Mouse (Mus musculus) CD8-positive naive resting alpha-beta T cell, adult 2 months (primary cell): Measurements from ENCODE around the gene Ush2a.

Experiments
- DNase-seq, 2 experiments: peaks; one replicate each; pipeline ENCODE4 v3.0.0; 2022; ENCODE audit warnings: low read depth in 2 of 2, low spot score in 2 of 2

The Ush2a gene

DNA sequence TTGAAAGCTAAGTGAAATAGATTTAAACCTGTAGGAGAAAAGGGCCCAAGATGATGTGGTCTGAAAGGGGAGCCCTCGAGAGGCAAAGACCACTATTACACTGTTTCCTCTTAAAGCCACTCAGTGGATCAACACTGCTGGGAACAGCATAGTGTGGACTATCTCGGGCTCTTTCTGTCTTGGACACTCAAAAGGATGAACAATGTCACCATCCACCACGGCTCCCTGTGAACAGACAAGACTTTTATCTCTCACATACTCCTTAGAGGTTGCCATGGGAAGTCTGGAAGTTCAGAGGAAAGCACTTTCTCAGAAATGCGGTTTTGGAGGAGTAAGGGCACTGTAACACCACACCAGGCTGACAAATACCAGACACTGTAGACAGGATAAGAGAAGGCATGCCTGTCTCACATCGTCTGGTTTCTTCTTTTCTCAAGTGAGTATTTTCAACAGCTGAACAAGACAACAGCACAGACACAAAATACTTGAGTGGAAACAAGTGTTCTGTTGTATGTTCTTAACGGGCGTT is 124.0 kb downstream of the Ush2a start:
- DNase-seq: no peak

DNA sequence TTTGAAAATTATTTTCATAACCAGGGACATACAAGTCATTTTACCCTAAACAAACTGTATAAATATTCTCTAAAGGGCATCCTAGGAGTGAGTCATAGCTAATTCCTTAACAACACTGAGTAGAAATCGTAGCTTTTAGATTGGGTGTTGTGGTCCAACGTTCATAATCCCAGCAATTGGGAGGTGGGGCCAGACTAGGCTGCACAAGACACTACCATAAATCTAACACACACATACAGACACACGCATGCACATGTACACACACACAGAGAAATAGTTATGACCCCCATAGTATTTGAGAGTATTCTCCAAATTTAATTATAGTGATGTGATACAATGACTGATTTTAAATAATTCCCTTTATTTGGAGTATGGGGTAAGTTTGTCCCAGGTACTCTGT is 125.5 kb downstream of the Ush2a start:
- no peak for DNase-seq

DNA sequence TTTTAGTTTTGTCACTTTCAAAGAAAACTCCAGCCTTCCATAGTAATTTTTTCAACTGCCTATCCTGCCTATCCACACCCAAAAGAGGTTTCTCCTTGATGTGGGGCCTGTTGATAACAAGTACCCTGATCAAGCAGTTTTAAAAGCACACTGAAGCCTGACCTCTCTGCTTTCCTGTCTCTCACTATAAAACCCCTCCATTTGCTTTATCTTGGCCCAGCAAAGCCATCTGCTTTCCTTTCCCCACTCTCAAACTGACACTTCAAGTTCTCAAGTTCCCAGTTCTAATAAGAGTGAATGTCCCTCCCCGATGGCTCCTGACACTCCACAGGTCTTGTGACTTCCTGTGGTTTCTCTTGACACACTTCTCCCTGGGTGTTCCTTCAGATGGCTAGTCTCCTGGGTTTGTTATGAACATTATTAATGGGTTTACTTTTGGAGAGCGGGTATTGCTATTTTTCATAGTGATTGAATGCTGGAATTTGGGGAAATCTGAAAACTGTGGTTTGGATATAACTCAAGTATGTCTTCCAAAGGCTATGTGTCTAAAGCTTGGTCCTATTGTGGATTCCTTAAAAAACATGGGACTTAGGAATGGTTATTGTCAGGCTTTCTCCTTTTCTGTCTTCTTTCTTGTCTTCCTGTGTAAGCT is 126.1 kb downstream of the Ush2a start:
- DNase-seq: no peak

DNA sequence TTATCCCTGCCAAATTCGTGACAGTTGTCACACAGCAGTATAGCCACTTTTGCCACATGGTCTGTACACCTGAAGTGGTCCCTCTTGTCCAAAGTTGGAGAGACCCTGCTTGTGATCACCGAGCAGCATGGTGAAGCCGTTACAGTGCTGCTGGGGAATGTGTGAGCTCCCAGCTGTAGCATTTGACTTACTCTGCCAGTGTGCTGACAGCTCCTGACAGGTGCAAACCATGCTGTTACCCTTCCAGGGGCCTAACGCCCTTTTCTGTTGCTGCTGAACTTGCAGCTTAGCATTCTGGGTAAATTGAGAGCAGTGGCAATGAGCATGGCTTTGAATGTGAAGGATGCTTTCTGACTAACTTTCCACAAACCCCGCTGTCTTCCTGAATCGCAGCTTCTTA is 128.3 kb downstream of the Ush2a start:
- no peak for DNase-seq

DNA sequence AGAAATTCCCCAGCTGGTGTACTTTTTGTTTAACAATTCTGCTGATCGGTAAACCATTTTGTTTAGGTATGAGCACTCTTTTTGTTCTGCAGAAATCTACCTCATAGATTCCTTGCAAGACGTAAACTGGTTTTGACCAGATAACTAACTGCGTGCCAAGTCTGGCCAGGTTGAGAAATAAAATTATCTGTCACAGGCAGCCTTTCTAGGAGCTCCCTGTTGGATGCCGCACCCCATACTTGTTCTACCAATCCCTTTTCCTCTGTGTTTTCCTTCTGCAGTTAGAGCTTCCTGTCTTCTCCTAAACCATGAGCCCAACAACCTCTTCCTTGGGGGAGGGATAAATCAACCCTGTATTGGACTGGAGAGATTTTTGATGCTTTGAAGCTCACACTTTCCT is 145.4 kb downstream of the Ush2a start:
- no peak for DNase-seq

DNA sequence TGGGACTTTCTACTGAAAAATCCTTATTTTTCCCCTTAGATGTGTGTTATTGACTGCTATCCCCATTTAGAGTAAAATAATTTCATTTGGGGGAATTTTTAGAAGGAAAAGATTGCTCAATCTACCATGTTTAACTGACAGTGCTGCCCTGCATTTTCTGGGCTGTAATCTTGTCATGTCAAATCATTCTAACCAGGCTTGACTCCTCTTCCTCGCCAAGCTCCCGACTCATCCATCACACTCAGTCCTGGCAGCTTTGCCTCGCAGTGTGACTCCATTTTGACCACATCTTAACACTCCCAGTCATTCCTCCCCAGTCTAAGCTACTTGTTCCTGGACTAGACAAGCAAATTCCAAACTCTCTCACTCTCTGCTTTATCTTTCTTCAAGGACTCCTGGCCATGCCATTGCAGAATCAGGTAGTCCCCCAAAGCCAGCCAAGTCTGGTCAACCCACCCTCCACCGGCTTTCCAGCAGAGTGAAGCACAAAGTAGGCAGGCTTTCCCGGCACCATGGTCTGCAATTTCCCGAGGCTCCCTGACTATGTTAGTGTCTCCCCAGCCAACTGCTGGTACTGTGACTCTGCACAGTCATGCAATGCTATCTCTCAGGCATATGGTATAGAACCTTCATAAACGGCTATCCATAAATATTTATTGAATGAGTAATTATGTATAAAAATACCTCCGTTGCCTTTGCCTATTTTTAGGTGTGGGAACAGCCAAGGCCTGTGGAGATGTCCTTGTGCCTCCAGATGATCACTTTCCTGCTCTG is 146.0 kb downstream of the Ush2a start:
- no peak for DNase-seq

DNA sequence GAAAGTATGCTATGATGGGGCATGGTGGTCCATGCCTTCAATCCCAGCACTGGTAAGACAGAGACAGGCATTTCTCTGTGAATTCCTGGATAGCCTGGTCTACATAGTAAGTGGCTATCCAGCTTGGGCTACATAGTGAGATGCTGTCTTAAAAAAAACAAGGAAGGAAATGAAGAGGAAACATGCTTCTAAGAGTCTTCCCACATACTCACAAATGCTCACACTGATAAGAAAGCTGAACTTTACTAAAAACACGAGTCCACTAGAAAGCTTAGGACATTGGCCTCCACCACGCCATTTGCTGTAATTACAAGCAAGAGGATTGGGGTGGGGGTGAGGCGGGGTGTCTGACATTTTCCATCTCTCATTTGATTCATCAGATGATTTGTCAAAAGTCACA is 148.7 kb downstream of the Ush2a start:
- no peak for DNase-seq

DNA sequence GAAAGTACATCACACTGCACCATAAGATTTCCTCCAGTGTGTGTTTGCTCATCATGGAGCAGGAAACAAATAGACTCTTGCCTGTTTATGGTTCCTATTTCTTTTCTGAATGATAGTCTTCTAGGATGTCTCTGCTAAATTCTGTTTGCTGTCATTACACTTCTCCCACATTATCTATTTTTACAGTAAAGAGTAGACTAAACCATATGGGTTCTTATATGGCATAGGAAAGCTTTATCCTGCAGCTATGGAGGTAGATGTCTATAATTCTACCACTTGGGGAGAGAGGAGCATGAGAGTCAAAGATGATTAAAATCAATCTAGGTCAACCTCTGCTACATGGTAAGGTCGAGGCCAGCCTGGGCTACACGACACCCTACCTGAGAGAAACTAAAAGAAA is 158.7 kb downstream of the Ush2a start:
- no peak for DNase-seq

DNA sequence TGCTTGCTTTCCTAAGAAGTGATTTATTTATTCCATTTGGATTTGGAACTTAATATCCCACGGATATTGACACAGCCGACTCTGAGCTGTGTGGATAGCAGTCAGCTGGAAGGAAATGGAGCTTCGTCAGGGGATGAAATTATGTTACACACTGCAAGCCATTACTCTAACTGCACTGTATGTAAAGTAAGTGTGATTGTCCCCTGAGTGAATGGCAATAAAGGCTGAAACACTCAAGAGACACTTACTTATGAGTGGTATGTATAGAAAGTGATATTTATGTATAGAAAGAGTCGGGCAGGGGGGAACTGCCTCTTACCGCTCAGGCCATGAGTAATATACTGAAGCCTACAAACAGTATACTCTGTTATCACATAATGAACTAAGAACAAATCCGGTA is 166.3 kb downstream of the Ush2a start:
- DNase-seq: no peak

DNA sequence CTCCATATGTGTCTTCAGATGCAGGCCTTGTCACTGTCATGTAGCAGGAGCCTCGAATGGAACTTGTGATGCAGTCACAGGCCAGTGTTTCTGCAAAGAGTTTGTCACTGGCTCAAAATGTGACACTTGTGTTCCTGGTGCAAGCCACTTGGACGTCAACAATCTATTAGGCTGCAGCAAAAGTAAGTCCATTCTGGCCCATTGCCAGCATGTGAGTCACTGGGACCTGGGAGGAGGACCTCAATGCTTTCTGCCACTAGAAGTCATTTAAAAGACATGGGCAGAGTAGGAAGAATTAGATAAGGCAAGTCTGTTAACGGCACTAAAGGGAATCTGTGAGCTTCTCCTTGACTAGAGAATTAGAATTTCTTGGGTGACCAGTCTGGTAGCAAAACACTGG is 168.9 kb downstream of the Ush2a start:
- DNase-seq: no peak

DNA sequence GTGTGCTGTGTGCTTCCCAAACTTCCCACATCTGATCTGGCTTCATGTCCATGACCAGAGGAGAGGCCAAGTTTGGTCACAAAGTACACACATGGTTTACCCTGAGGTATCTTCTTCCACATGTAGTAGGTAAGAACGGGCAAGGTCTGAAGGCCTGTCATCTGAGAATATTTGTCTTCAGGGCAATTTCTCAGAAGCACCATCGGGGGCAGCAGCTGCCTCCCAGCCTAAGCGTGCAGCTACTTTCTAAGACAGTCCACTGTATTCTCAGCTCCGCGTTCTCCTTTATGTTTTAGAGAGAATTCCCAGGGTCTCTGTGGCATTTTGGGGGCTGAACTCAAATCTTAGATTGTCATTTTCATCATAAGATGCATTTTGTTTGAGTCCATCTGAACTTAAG is 186.1 kb downstream of the Ush2a start:
- DNase-seq: no peak

DNA sequence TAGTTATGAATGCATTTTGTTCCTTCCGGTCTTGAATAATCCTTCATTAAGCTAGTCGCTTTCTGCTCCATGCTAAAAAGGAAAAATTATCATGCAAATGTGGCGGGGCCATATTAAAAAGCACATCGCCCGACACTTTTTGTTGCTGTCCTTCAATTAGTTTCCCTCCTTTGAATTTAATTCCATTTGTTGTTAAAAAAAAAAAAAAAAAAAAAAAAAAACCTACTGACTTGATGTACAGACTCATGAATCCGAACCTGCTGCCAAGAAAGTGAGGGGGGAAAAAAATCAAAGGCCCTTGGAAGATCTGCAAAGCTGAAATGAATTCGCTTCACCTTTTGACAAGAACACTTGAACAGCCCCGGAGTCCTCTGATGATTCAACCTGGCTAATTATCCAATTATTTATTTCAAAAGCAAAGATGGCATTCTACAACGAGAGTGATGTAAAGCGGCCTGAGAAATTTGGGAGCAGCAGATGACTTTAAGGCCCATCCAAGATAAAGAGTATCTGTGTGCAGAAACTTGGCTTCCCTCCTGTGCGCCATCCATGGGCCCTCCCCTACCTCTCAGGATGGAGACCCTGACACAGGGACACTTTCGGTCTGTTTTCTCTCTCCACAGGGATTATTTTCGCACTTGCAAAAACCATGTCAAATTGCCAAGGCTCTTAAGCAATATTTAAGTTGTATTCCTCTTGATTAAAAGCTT is 194.8 kb downstream of the Ush2a start:
- no peak for DNase-seq

DNA sequence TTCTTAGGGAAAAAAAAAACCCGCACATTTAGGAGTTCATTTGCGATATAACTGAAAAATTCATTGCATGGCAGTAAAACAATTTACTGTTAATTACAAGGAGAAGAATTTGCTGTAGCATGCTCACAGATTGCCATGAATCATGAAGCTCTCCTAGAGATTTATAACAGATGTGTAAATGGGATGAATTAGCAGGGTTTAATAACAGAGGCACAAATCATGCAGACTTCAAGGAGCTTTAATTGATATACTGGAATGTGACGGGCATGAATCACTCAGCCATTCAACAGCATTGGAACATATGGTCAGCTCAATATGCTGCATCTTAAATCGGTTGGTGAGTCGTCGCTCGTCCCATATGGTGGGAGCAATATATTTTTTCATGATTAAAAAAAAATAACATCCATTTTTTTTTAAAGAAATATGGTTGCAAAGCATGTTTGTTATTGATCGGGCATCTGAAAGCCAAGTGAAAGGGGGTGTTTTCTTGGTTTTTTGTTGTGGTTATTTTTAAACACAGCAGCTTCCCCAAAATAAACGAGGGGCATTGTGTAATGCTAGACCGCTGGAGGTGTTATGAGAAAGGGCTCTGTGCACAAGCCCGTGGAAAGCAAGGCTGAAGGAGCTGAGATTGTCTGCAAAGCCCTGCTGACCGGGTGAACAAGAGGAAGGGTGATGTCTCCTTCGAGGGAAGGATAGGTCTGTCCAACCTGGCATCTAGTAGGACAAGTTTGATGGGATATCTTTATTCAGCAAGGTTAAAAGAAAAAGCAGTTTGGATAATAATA is 195.6 kb downstream of the Ush2a start:
- DNase-seq: no peak

DNA sequence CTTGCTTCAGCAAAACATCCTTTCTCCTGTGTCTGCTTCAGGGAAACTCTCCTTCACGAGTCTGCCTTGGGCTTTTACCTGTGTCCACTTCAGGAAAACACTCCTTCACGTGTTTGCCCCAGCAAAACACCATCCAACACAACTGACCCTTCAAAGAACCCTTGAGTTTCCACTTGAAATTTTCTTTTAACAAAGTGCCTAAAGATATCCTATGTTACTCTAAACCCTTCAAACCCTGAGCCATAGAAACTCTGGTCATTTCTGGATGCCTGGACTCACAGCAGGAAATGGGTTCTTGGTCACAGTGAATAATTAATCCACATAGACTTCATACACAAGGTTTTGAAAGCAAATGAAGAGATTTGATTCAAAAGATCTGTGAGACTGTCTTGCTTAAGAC is 199.4 kb downstream of the Ush2a start:
- DNase-seq: no peak

DNA sequence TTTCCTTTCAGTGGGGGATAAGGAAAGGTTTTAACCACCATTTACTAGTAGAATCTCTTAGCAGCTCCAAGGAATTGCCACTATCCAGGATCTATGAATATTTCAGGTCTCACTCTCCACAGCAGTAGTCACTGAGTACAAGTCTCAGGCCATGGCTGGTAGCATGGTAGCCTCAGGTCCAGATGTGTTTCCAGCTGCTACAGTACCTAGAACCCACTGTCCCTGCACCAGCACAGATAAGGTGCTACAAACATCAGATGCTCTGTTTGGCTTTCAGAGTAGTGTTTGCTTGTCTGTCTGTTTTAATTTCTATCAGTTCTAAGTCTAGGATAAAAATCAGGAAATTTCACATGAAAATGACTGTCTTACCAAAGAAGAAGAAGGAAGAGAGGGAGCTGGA is 202.8 kb downstream of the Ush2a start:
- no peak for DNase-seq

DNA sequence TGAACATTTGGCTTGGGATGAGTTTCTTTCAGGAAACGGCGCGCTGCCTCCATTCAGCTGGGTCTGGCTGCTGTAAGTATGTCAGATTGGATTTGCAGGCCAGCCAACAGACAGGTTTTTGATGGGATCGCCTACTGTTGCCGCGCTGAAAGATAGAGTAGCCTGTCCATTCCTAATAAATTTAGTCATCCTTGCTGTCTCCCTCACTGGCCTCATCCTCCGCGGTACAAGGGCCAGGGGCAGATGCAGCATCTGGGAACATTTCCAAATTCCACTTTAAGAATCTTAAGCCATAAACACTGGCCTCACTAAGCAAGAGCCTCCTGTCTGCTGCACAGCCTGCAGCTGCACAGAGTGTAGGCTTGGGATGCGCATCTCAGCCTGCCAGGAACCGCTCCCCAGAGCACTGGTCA is 206.6 kb downstream of the Ush2a start:
- no peak for DNase-seq

DNA sequence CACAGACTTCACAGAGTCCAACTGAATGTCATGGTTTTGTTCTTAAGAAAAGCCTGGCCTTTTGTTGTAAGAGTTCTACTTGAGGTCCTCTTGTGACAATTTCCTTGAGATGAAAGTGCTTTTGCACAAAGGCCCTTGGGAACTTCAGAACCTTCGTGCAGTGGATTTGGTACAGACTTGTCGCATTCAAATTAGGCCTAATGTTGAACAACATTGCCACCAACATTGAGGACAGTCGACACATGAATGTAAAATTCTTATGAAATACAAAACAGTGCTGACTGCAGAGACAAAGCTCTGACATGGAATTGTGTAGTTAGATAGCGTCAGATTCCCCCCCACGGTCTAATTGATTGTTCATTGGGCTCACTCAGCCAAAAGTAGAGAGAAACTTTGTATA is 243.1 kb downstream of the Ush2a start:
- DNase-seq: no peak

DNA sequence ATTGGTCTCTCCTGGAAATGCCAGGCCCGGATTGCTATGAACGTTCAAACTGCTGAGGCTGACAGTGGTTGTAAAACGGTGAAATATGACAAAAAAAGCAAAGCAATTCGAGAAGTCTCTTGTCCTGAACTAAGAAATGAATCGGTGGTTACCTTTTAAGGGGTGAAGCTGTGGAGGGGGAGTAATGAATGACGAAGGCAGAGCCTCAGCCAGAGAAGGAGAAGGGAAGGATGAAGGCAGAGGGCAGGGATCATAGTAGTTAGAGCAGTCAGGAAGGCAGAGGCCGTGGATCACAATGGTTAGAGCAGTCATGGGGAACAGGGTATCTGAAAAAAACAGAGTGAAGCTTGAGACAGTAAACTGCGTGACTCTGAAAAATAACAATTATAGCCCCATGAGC is 257.0 kb downstream of the Ush2a start:
- DNase-seq: no peak

DNA sequence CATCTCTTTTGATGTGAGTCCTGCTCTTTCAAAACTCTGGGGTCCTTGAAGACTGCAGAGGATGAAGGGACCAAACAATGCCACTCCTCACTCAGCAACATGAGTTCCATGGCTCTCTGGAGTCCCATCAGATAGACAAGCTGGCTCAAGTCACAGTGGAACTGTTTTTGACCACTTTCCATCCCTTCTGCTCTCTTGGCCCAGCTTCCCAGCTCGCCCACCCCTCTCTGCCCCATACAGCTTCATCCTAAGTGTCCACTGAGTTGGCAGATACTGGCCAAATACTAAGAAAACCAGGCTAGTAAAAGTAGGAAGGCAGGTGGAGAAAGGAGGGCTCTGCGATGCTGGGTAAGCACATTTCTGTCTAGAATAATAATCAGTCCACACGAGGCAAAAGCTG is 265.6 kb downstream of the Ush2a start:
- DNase-seq: no peak

DNA sequence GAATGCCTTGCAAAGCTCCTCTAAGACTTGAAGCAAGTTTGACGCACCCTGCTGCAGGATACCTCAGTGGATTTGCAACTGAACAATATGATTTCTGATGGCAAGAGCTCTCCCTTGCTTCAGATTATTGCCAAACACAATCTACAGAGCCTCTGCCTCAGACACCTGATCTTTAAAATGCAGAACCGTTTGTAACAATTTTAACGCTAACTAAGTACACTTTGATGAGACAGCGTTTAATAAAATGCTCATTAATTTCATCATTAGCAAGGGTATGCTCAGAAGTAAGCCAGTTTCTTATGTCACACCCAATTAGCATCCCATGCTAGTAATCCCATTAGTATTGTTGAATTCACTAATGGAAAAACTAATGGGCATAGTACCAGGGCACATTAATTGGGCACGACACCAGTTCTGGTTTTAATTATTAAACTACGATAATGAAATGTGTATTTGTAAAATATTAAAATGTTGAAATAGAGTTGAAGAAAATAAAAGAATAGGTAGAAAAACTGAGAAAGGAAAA is 267.8 kb downstream of the Ush2a start:
- no peak for DNase-seq

DNA sequence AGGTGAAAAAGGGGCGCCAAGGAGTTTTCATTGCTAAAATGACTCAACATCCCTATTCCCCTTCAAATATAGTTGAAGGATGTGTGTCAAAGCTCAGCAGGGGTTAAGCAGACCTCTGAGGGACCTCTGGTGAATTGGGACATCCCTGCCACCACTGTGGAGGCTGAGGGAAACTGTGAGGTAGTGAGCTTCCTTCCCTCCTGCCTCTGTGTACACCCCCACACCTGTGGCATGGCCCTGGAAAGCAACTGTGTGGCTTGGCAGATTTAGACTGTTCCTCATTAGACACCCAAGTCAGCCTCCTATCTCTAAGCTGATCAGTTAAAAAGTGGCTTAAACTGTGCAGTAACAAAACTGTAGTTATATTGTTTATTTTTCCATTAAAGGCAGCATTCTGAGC is 275.2 kb downstream of the Ush2a start:
- no peak for DNase-seq
